Mouse (Mus musculus): Measurements from ENCODE around the gene Lrmda. TPM values are rescaled to one million over a fixed set of nuclear protein-coding genes. Genes with fewer than 3 reads are reported as not detected.
A peak's percentile ranks its signal among the peaks of the same experiment; 100 is the strongest.

Lrmda gene
- total RNA-seq, 2 experiments from 2014 or later, result 6.8 to 9.1 TPM

DNA sequence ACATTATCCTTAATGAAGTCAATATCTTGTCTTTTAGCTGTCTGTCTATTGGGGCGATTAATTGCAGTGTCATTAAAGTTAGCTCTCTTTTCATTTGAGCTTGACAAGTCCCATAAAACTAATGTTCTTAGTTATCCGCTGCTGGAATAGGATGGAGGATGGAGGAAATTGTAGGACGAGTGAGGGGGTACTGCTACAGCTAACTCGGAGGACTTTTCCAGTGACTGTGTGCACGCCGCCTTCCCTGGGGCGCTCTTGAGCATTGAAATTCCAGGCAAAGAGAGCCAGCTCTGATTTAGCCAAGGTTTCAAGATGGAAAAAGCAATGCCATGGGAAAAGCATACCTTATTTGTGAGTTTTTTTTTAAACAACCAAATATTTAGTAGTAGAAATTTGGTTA, 453.9 kb downstream of the Lrmda start:
- DNase-seq (ENCODE audit: low spot score in 2 of 2), result no peak

- DNase-seq (ENCODE audit: low spot score in 2 of 2), result no peak
Observed at GRCm38 (mm10) chr14:22473991-22474390, 454.5 kb downstream of the Lrmda start.

- no peak for DNase-seq (ENCODE audit: low spot score in 2 of 2)
Observed at GRCm38 (mm10) chr14:22493326-22493725, 473.8 kb downstream of the Lrmda start.

- DNase-seq (ENCODE audit: low spot score in 2 of 2), result no peak
Observed at GRCm38 (mm10) chr14:22494290-22494689, 474.8 kb downstream of the Lrmda start.

GRCm38 (mm10) chr14:22494866-22495265, 475.4 kb downstream of the Lrmda start:
- DNase-seq (ENCODE audit: low spot score in 2 of 2), result peak in 1 of 2 experiments; percentile 3

DNA sequence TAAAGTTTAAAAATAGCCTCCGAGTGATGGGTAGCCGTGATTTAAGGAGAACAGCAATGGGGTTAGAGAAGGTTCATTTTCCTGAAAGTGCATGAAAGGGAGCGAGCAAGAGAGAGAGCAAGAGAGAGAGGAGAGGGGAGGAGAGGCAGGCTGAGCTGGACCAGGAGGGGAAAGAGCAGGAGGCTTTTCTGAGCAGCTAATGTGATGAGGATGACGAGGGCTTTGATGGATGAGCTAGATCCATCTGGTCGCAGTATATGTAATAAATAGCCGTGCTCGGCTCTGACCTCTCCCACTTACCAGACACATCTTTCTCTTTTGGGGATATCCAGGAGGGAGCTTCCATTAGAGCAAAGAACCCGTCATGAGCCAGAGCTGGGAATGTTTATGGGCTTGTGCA, 475.8 kb downstream of the Lrmda start:
- no peak for DNase-seq (ENCODE audit: low spot score in 2 of 2)

GRCm38 (mm10) chr14:22497636-22498131, 478.2 kb downstream of the Lrmda start:
- no peak for DNase-seq (ENCODE audit: low spot score in 2 of 2)

- no peak for DNase-seq (ENCODE audit: low spot score in 2 of 2)
Observed at GRCm38 (mm10) chr14:22509747-22510530, 490.4 kb downstream of the Lrmda start.

GRCm38 (mm10) chr14:22510531-22510785, 490.9 kb downstream of the Lrmda start:
- no peak for DNase-seq (ENCODE audit: low spot score in 2 of 2)

GRCm38 (mm10) chr14:22514362-22515084, 495.0 kb downstream of the Lrmda start:
- peak in 1 of 2 experiments; percentile 26 for DNase-seq (ENCODE audit: low spot score in 2 of 2)

- no peak for DNase-seq (ENCODE audit: low spot score in 2 of 2)
Observed at GRCm38 (mm10) chr14:22530706-22531105, 511.2 kb downstream of the Lrmda start.

GRCm38 (mm10) chr14:22533501-22533900, 514.0 kb downstream of the Lrmda start:
- DNase-seq (ENCODE audit: low spot score in 2 of 2), result no peak

DNA sequence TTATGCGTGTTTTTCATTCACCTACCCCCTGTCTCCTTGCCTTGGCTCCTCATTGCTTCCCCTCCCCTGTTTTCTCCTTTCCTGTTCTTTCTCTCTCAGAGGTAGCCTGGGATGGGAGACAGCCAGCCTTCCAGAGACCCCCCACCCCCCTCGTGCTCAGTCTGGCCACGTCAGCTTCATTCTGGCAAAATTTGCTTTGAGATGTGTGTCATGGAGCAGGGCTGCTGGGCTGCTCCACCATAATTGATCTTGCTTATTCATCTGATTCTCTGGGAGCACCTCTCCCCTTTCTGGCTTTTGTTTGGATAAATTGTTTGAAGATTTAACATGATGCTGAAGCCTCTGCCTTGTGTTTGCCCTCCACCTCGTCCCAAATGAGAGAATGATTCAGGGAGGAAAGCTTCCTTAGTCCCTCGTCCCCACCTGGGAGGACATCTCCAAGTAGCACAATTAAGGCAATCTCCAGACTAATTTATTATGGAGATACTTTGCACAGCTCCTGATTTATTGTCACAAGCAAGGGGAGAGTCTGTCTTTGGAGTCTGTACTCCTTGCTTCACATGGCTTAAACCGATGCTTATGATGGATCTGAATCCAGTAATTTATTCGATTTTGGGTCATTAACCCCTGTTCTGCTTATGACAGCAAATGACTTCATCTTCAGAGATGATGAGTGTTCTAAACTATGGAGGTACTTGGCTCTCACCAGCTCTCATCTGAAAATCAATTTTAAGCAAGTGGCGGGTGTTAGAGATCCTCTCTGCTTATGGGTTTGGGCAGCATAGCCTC, 526.6 kb downstream of the Lrmda start:
- no peak for DNase-seq (ENCODE audit: low spot score in 2 of 2)

DNA sequence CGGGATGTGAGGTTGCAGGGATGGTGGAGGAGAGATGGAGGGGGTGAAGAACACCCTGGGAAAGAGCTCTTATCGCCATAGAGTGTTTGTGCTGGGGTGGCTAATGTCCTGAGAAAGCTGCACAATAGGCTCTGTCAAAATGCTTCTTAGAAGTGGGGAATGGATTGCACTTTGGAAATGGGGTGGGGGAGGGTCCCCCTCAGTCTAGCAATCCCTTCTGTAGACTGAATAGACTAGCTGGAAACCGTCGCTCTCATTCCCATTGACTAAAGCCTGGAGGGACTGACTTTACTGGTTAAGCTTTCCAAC, 527.1 kb downstream of the Lrmda start:
- no peak for DNase-seq (ENCODE audit: low spot score in 2 of 2)

- DNase-seq (ENCODE audit: low spot score in 2 of 2), result no peak
Observed at GRCm38 (mm10) chr14:22548286-22548685, 528.8 kb downstream of the Lrmda start.

DNA sequence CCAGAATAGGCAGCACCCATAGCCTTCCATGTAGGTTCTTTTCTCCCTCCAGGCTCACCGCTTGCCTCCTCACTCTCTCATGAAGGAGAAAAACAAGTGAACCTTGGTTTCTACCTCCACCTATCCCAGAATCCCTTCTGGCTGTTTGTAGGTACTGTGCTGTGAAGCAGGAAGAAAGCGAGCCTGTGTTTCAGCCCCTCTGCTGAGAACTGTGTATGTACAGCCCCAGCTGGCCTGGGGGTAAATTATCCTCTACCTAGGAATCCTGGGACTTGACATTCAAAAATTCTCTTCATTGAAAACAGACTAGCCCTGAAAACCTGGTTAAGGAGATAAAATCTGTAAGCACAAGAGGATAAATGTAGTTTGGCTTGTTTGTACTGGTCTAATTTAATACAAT, 529.7 kb downstream of the Lrmda start:
- DNase-seq (ENCODE audit: low spot score in 2 of 2), result no peak

DNA sequence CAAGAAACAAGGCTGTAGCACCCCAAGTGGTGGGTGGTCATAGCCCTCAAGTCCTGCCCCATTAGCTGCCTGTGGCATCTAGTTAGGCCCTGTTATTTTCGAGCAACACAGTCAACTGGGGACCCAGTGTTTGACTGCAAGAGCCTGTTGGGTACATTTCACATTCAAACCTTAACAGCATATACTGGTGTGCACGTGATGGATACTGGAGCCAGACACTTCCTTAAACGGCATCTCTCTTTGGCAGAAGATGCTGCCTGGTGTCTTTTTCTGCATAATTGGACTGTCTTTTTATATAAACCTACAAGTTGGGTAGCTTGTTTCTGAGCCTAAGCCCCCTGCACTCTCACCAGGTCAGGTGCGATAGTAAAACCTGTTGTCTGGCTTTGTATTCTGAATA, 532.8 kb downstream of the Lrmda start:
- no peak for DNase-seq (ENCODE audit: low spot score in 2 of 2)

DNA sequence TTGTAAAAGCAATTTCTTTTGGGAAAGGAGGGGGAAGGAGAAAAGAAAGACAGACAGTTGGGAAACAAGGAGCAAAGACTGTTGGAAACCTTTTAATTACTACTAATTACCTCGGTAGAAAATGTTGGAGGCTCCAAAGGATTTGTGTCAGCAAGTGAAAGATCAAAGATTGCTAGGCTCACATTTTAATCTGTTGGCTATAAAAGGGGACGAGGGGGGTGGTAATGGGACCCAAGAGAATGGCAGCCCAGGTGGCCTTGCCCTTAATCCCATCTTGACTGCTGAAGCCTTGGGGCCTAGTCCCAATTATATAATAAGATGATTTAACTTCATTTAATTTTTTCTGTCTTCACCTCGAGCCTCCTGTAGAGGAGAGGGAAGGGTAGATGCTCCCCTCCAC, 533.3 kb downstream of the Lrmda start:
- DNase-seq (ENCODE audit: low spot score in 2 of 2), result no peak

DNA sequence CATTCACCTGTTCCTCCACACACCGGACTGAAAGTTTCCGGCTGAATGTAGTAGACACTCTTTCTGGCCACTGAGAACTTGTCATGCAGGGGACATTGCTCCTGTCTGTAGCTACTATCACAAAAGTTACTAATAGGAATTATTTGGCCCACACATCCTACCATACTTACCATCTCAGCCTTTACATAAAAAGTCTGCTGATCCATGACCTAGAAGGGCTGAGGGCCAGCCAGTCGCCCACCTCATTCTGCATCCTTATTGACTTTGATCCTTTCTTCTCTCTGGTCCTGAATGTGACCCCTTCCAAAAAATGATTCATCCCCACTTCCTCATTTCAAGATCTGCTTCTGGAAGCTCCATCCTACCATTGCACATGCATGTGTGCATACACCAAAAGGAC, 534.2 kb downstream of the Lrmda start:
- DNase-seq (ENCODE audit: low spot score in 2 of 2), result no peak

GRCm38 (mm10) chr14:22572486-22572885, 553.0 kb downstream of the Lrmda start:
- no peak for DNase-seq (ENCODE audit: low spot score in 2 of 2)

DNA sequence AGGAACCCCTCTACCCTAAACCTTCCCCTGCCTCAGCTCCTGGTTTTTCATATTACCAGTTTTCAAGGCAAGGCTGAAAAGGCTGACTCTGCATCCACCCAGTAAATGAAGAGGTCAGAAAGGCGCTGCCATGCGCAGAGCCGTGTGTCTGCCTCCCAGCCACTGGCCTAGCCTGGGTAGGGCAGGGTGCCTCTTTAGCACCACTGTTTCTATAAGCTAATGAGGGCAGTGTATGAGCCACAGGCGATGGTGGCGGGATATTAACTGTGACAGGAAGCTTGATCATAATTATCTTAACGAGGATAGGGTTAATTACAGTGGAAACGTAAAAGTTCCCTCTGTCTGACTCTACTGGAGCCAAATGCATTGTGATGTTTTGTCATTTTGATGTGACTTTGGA, 554.1 kb downstream of the Lrmda start:
- no peak for DNase-seq (ENCODE audit: low spot score in 2 of 2)

- DNase-seq (ENCODE audit: low spot score in 2 of 2), result no peak
Observed at GRCm38 (mm10) chr14:22574006-22574405, 554.5 kb downstream of the Lrmda start.
